Mouse (Mus musculus) testis, adult 2 months (tissue): ENCODE data around the gene Tmem265. TPM values are rescaled to one million over a fixed set of nuclear protein-coding genes. Genes with fewer than 3 reads are reported as not detected.
A peak's percentile ranks its signal among the peaks of the same experiment; 100 is the strongest.

Experiments
- H3K27ac ChIP-seq: fragments of 200-500 bp; 2 replicates; pipeline ENCODE4 v1.5.1; 2012; ENCODE audit warnings: low read depth, low read length; ENCODE audit not compliant: control insufficient read depth, insufficient read depth
- H3K27me3 ChIP-seq: fragments of 200-500 bp; 2 replicates; pipeline ENCODE4 v1.6.1; 2012; ENCODE audit warnings: mild to moderate bottlenecking, low read length, moderate library complexity; ENCODE audit not compliant: control insufficient read depth, insufficient read depth
- H3K36me3 ChIP-seq: fragments of 200-500 bp; 2 replicates; pipeline ENCODE4 v1.6.1; 2012; ENCODE audit warnings: mild to moderate bottlenecking, low read length; ENCODE audit not compliant: control insufficient read depth, insufficient read depth
- H3K4me1 ChIP-seq: fragments of 200-500 bp; 2 replicates; pipeline ENCODE4 v1.6.1; 2012; ENCODE audit warnings: low read length; ENCODE audit not compliant: control insufficient read depth, insufficient read depth
- H3K4me3 ChIP-seq: fragments of 200-500 bp; 2 replicates; pipeline ENCODE4 v1.5.1; 2012; ENCODE audit warnings: low read depth, mild to moderate bottlenecking, low read length, moderate library complexity, mixed read lengths; ENCODE audit not compliant: control insufficient read depth
- CTCF ChIP-seq: fragments of 200-500 bp; IDR thresholded peaks from 2 replicates; pipeline ENCODE4 v1.5.1; 2012; ENCODE audit warnings: low read depth, mild to moderate bottlenecking, inconsistent platforms, low read length, moderate library complexity; ENCODE audit not compliant: control insufficient read depth, insufficient read depth, insufficient replicate concordance
- POLR2A ChIP-seq: fragments of 200-500 bp; IDR thresholded peaks from 2 replicates; pipeline ENCODE4 v1.6.1; 2012; ENCODE audit warnings: low read depth, mild to moderate bottlenecking, inconsistent platforms, low read length, moderate library complexity; ENCODE audit not compliant: control insufficient read depth
- polyA plus RNA-seq: library from polyadenylated mRNA; depleted of rRNA; stranded (reverse); fragments of >200 nt; gene quantifications from 2 replicates; pipeline ENCODE4 v1.2.3, GENCODE M21; 2012; rRNA removed

Tmem265 gene
- 4.3 and 4.5 TPM in 2 replicates for polyA plus RNA-seq

DNA sequence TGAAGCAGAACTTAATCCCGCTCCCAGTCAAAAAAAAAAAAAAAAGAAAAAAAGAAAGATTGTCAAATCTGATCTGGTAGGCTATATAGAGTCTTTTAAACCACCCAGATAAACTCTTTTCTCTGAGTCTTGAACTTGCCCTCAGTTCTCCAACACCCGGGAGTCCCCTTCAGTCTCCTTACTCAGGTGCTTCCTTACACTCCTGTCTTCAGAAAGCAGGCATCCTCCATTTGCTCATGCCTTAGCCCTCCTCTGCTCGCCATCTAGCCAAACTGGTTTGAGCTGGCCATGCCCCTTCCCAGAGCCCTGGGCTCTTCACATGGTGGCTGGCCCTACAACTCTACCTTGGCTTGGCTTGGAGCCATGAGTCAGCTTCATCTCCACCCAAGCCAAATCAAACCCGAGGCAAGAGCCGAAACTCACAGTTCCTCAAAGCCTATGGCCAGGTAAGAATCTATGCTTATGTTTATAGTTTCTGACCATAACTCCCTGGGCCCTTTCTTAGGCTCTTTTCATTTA, at the start of gene Tmem265:
Gene Tmem265 (plus strand): TSS at position 51 of the 519 bp plus-strand sequence.
- Histone ChIP-seq H3K4me3 (no peak within 1 kb of the TSS), H3K36me3 (peaks cover 5% of the 10 kb centered on the region), H3K27me3 (no peaks in the 10 kb centered on the region), H3K4me1 (no peaks in the 10 kb centered on the region), H3K27ac (no peak within 1 kb of the TSS)
- TF ChIP-seq POLR2A: no peak
- TF ChIP-seq CTCF: no peak

DNA sequence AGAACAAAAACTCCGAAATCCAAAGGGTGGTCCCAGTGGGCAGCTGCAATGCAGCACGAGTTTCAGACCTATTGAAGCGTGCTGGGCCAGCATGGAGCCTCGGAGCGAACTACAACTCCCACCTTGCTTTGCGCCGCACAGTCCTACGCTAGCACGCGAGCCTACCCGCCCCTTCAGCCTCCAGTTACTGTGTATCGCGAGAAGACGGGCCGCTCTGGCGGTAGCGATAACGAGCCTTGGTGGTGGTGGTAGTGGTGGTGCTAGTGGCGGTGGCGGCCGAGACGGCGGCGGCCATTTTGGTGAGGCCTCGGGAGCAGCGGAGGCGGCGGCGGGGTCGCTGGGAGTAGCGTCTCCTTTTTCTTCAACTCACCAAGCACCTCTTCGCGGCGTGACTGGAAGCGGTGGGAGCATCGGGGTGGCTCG, 49.4 kb upstream of the Tmem265 start, which contains the start of gene Srcap:
Gene Srcap (plus strand): TSS at position 176 of the 423 bp plus-strand sequence.
- peak within 1 kb of the TSS; percentile 96 for H3K4me3 ChIP-seq
- TF ChIP-seq POLR2A (peak; percentile 94), CTCF (no peak)
- H3K27ac ChIP-seq: peak within 1 kb of the TSS; percentile 97
- H3K27me3 ChIP-seq: no peaks in the 10 kb centered on the region
- H3K36me3 ChIP-seq: peaks cover 2% of the 10 kb centered on the region; the same call in 1 of the 2 replicates
- peaks cover 4% of the 10 kb centered on the region; the same call in 1 of the 2 replicates for H3K4me1 ChIP-seq

DNA sequence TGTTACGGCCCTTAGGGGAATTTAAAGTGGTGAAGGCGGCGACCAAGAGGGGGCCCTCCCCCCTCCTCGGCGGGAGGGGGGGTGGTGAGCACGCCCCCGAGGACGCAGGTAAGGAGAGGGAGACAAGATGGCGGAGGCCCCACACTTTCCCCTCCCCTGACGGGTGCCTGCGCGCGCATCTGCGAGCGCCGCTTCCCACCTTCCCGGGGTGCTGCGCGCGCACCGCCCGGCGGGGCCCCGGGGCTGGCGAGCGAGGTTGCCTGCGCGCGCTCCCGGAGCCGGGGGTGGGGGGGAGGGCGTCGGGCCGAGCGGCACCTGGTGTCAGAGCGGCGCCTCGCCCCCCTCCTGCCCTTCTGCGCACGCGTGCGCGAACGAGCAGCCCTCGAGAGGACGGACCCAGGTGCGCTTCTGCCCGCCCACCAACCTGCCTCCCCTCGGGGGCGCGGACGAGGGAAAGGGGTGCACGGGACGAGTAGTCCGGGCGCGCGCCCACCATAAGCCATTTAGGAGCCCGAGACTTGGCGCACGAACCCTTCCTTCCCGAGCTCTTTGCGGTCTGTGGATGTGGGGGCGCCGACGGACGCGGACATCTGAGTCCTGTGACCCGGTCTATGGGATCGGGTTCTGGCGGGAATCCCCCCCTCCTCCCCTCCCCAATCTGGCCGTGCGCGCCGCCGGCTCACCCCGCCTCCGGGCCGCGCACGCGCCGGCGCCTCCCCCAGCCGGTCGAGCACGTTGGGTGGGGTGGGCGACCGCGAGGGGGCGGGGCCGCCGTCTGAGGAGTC, 48.8 kb upstream of the Tmem265 start:
- H3K4me3 ChIP-seq: peak overlapping the region; percentile 96
- peaks cover 2% of the 10 kb centered on the region; the same call in 1 of the 2 replicates for H3K36me3 ChIP-seq
- H3K4me1 ChIP-seq: peaks cover 4% of the 10 kb centered on the region; the same call in 1 of the 2 replicates
- TF ChIP-seq CTCF: no peak
- no peak for TF ChIP-seq POLR2A
- peak overlapping the region; percentile 97 for H3K27ac ChIP-seq
- no peaks in the 10 kb centered on the region for H3K27me3 ChIP-seq

DNA sequence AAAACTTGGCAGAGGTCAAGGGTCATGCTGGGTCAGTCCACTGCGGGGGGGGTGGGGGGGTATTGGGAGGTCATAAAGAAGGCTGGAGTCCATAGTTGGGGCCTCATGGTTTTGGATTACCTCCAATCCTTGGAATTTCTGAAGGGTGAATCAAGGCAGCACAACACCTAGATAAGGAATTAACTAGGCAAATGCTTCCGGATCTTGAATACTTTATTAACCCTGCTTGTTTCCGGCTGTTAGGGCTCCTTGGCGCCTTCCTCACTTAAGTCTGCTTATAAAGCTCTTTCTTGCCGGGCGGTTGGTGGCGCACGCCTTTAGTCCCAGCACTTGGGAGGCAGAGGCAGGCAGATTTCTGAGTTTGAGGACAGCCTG, 48.2 kb upstream of the Tmem265 start:
- Histone ChIP-seq H3K36me3 (peaks cover 2% of the 10 kb centered on the region; the same call in 1 of the 2 replicates), H3K4me3 (peak overlapping the region; percentile 96), H3K27ac (peak overlapping the region; percentile 84), H3K27me3 (no peaks in the 10 kb centered on the region), H3K4me1 (peaks cover 4% of the 10 kb centered on the region; the same call in 1 of the 2 replicates)
- TF ChIP-seq CTCF (no peak), POLR2A (no peak)

DNA sequence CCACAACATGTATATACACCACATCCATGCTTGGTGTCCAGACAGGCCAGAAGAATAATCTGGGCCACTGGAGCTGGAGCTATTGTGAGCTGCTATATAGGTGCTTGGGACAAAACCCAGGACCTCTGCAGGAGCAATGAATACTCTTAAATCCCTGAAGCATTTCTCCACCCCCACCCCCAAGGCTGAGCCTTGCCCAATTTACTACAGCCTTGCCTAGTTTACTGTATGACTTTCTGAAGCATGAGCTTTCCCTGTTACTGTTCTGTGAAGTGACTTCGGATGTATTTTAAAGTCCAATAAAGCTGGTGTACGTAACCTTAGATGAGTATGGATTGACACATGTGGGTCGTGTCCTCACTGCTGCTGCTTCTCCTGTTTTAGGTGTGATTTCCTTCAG, 47.4 kb upstream of the Tmem265 start:
- H3K27me3 ChIP-seq: no peaks in the 10 kb centered on the region
- peak overlapping the region; percentile 96 for H3K4me3 ChIP-seq
- H3K27ac ChIP-seq: peak overlapping the region; percentile 84; the same call in 1 of the 2 replicates
- peaks cover 2% of the 10 kb centered on the region; the same call in 1 of the 2 replicates for H3K36me3 ChIP-seq
- H3K4me1 ChIP-seq: peaks cover 4% of the 10 kb centered on the region; the same call in 1 of the 2 replicates
- TF ChIP-seq CTCF (no peak), POLR2A (no peak)

DNA sequence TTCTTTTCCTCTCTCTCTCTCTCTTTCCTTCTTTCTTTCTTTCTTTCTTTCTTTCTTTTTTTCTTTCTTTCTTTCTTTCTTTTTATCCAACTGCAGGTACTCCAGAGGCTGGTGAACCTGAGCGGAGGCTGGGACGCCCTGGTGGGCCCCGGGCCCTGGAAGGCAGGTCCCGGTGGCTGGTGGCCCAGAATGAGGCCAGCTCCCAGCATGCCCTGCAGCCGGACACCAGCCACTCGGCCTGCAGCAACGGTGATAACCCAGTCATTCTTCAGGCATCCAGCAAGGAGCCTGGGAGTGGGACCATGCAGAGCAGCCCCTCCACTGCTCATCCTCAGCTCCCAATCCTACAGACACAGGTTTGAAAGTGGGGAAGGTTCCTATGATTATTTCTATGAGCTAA, 45.3 kb upstream of the Tmem265 start:
- TF ChIP-seq CTCF (no peak), POLR2A (no peak)
- Histone ChIP-seq H3K27ac (no peak overlapping the region), H3K36me3 (peaks cover 4% of the 10 kb centered on the region), H3K4me1 (peaks cover 4% of the 10 kb centered on the region; the same call in 1 of the 2 replicates), H3K27me3 (no peaks in the 10 kb centered on the region), H3K4me3 (no peak overlapping the region)

DNA sequence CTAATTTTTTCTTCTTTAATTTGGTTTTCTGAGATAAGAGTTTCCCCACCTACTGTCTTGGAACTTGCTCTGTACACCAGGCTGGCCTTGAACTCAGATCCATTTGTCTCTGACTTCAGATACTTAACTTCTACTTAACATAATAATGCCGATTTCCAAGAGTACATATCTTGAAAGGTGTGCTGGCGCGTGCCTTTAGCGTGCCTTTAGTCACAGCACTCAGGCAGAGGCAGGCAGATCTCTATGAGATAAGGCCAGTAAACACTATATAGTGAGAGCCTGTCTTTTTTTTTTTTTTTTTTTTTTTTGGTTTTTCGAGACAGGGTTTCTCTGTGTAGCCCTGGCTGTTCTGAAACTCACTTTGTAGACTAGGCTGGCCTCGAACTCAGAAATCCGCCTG, 44.8 kb upstream of the Tmem265 start:
- Histone ChIP-seq H3K27ac (no peak overlapping the region), H3K4me3 (no peak overlapping the region), H3K4me1 (peaks cover 4% of the 10 kb centered on the region; the same call in 1 of the 2 replicates), H3K27me3 (no peaks in the 10 kb centered on the region), H3K36me3 (peaks cover 4% of the 10 kb centered on the region)
- no peak for TF ChIP-seq POLR2A
- TF ChIP-seq CTCF: no peak
